Comparison of ENCODE assay signal across 8 mouse cellular contexts in the genomic region with DNA sequence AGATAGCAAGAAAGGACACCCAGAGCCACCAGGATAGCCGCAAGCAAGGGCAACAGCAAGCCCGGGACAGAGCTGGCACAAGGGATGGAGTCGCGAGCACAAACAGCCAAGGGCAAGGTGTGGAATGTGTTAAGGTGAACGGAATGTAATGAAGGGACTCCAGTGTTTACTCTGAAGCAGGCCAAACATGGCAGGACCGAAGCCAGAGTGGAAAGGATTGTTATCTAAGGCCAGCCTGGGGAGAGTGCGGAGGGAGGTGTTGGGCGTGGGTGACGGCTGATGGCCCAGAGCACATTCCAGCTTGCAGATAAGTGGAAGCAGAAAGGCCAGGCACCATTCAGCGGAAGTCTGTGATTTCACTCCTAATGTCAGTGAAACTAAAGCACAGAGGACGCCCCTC.
A peak's percentile ranks its signal among the peaks of the same experiment; 100 is the strongest.
DNase-seq lines count a peak whose midpoint lies in the region; ATAC-seq and TF ChIP-seq lines count a peak whose summit lies in the region.

No protein-coding gene starts in this region.

- WGBS in hindbrain, embryonic 10.5 days: 57% methylated on average over 11 of the region's 11 CpGs
- 54% methylated on average over 11 of the region's 11 CpGs for WGBS in hindbrain, embryonic 12.5 days
- 22% methylated on average over 11 of the region's 11 CpGs for WGBS in intestine, embryonic 14.5 days
- 25% methylated on average over 11 of the region's 11 CpGs for WGBS in liver, embryonic 14.5 days (ENCODE audit: insufficient replicate concordance)
- 83% methylated on average over 11 of the region's 11 CpGs for WGBS in cerebellum, adult 2 months

- H3K4me2 ChIP-seq in hindbrain, embryonic 12.5 days (replicated peaks): no peak overlapping the region
- H3K4me2 ChIP-seq in intestine, embryonic 14.5 days (ENCODE audit: low read length): no peak overlapping the region
- H3K4me2 ChIP-seq in liver, embryonic 14.5 days (ENCODE audit: low read depth): no peak overlapping the region

- H3K9ac ChIP-seq in hindbrain, embryonic 12.5 days: no peak overlapping the region
- no peak overlapping the region for H3K9ac ChIP-seq in intestine, embryonic 14.5 days (ENCODE audit: low read length)
- no peak overlapping the region for H3K9ac ChIP-seq in liver, embryonic 14.5 days (replicated peaks)

- H3K27ac ChIP-seq in hindbrain, embryonic 10.5 days: peak overlapping the region; percentile 82
- H3K27ac ChIP-seq in hindbrain, embryonic 12.5 days: no peak overlapping the region
- peak overlapping the region; percentile 48 for H3K27ac ChIP-seq in intestine, embryonic 14.5 days (ENCODE audit: low read depth)
- no peak overlapping the region for H3K27ac ChIP-seq in liver, embryonic 14.5 days
- no peak overlapping the region for H3K27ac ChIP-seq in cerebellum, adult 2 months (ENCODE audit: insufficient read depth, low read length)

- ATAC-seq in hindbrain, embryonic 12.5 days (ENCODE audit: low FRiP score): no peak
- peak; percentile 74 for ATAC-seq in intestine, embryonic 14.5 days (replicated peaks; ENCODE audit: low FRiP score, low TSS enrichment, low read depth)
- peak; percentile 54; the same call in 1 of the 2 replicates for ATAC-seq in liver, embryonic 14.5 days (ENCODE audit: insufficient read depth)
- ATAC-seq in cerebellum, adult (ENCODE audit: insufficient number of reproducible peaks, low FRiP score, low TSS enrichment): no peak

- peaks cover 24% of the 10 kb centered on the region for H3K4me1 ChIP-seq in hindbrain, embryonic 10.5 days (replicated peaks)
- peaks cover 9% of the 10 kb centered on the region; the same call in 1 of the 2 replicates for H3K4me1 ChIP-seq in hindbrain, embryonic 12.5 days
- H3K4me1 ChIP-seq in intestine, embryonic 14.5 days (replicated peaks; ENCODE audit: control insufficient read depth, insufficient read depth, low read length): 0 out of 2 replicates have a peak, but pooled peaks cover 4% of the 10 kb centered on the region
- H3K4me1 ChIP-seq in liver, embryonic 14.5 days (replicated peaks; ENCODE audit: control insufficient read depth in 2 of 2, insufficient read depth in 2 of 2, low read length in 1 of 2): peaks cover 3 to 13% of the 10 kb centered on the region in 2 experiments; a peak in 3 of 4 replicates
- H3K4me1 ChIP-seq in cerebellum, adult 2 months (ENCODE audit: control insufficient read depth, insufficient read depth, low read length): no peaks in the 10 kb centered on the region; the same call in 1 of the 2 replicates

- no peak for TF ChIP-seq EP300 in liver, embryonic 14.5 days (IDR thresholded peaks at IDR 0.05; ENCODE audit: low read depth)

- DNase-seq in hindbrain, embryonic 10.5 days (ENCODE audit: low spot score): peak; percentile 22
- peak; percentile 66 for DNase-seq in intestine, embryonic 14.5 days (ENCODE audit: low spot score)
- DNase-seq in liver, embryonic 14.5 days (ENCODE audit: low read depth in 3 of 3, low spot score in 3 of 3): peak in 2 of 3 experiments; percentile 25 to 34
- DNase-seq in testis, postnatal 14 days (ENCODE audit: low spot score): peak; percentile 76
- no peak for DNase-seq in cerebellum, adult 2 months
- no peak for DNase-seq in thymus, postnatal 14 days

- no peaks in the 10 kb centered on the region for H3K9me3 ChIP-seq in hindbrain, embryonic 10.5 days
- H3K9me3 ChIP-seq in hindbrain, embryonic 12.5 days (replicated peaks): no peaks in the 10 kb centered on the region
- H3K9me3 ChIP-seq in intestine, embryonic 14.5 days (ENCODE audit: control insufficient read depth, low read length): no peaks in the 10 kb centered on the region
- H3K9me3 ChIP-seq in liver, embryonic 14.5 days (ENCODE audit: control insufficient read depth, low read length): no peaks in the 10 kb centered on the region

- no peak overlapping the region for H3K4me3 ChIP-seq in hindbrain, embryonic 10.5 days
- no peak overlapping the region for H3K4me3 ChIP-seq in hindbrain, embryonic 12.5 days
- H3K4me3 ChIP-seq in intestine, embryonic 14.5 days (ENCODE audit: low read depth, low read length): no peak overlapping the region
- H3K4me3 ChIP-seq in liver, embryonic 14.5 days (ENCODE audit: insufficient read depth in 1 of 2, low read depth in 2 of 2, low read length in 2 of 2): no peak overlapping the region
- no peak overlapping the region for H3K4me3 ChIP-seq in cerebellum, adult 2 months (replicated peaks; ENCODE audit: insufficient read depth, low read depth, low read length)

- TF ChIP-seq CTCF in liver, embryonic 14.5 days (IDR thresholded peaks at IDR 0.05; ENCODE audit: low read depth): no peak
- TF ChIP-seq CTCF in cerebellum, adult 2 months (IDR thresholded peaks at IDR 0.05; ENCODE audit: borderline replicate concordance, insufficient read depth, low read depth, low read length): no peak

- no peak for TF ChIP-seq POLR2A in cerebellum, adult 2 months (IDR thresholded peaks at IDR 0.05; ENCODE audit: borderline replicate concordance, insufficient read depth, low read length)

- H3K27me3 ChIP-seq in hindbrain, embryonic 10.5 days (ENCODE audit: insufficient read depth, poor library complexity, severe bottlenecking): peaks cover 6% of the 10 kb centered on the region; the same call in 1 of the 2 replicates
- H3K27me3 ChIP-seq in hindbrain, embryonic 12.5 days: no peaks in the 10 kb centered on the region
- no peaks in the 10 kb centered on the region for H3K27me3 ChIP-seq in intestine, embryonic 14.5 days (replicated peaks; ENCODE audit: control insufficient read depth, insufficient read depth, low read length)
- no peaks in the 10 kb centered on the region for H3K27me3 ChIP-seq in liver, embryonic 14.5 days (ENCODE audit: control insufficient read depth, insufficient read depth, low read length)
- no peaks in the 10 kb centered on the region for H3K27me3 ChIP-seq in cerebellum, adult 2 months (ENCODE audit: control insufficient read depth, insufficient read depth, low read length)

- no peaks in the 10 kb centered on the region for H3K36me3 ChIP-seq in hindbrain, embryonic 10.5 days
- H3K36me3 ChIP-seq in hindbrain, embryonic 12.5 days: no peaks in the 10 kb centered on the region
- H3K36me3 ChIP-seq in intestine, embryonic 14.5 days (ENCODE audit: control insufficient read depth, insufficient read depth, low read length): no peaks in the 10 kb centered on the region
- H3K36me3 ChIP-seq in liver, embryonic 14.5 days (replicated peaks; ENCODE audit: control insufficient read depth, insufficient read depth, low read depth): no peaks in the 10 kb centered on the region

Comparison
In these comparisons a context has a peak if more than half of its experiments do, and no peak if none do; other contexts are left out.
1. H3K27ac ChIP-seq: peak in hindbrain, embryonic 10.5 days (single experiment) and intestine, embryonic 14.5 days (single experiment); none in hindbrain, embryonic 12.5 days (single experiment), liver, embryonic 14.5 days (single experiment) and cerebellum, adult 2 months (single experiment).
2. DNase-seq: peak in hindbrain, embryonic 10.5 days (single experiment), intestine, embryonic 14.5 days (single experiment), liver, embryonic 14.5 days (2 of 3) and testis, postnatal 14 days (single experiment); none in cerebellum, adult 2 months (0 of 2) and thymus, postnatal 14 days (single experiment).
3. ATAC-seq: peak in intestine, embryonic 14.5 days (single experiment) and liver, embryonic 14.5 days (single experiment); none in hindbrain, embryonic 12.5 days (single experiment) and cerebellum, adult (single experiment).